Mouse (Mus musculus): ENCODE results near the gene Evc2. TPM values are rescaled to one million over a fixed set of nuclear protein-coding genes. Genes with fewer than 3 reads are reported as not detected.

The Evc2 gene
- polyA plus RNA-seq, 1 experiment from 2014 or later, result 13.0 TPM

- Histone ChIP-seq H3K9me3 (no peaks in the 10 kb centered on the region), H3K27ac (replicated peaks) (no peak overlapping the region)
These were observed 30.5 kb downstream of the Evc2 start for GRCm38 (mm10) chr5:37368796-37369195.

GRCm38 (mm10) chr5:37377376-37377775 lies 39.1 kb downstream of the Evc2 start:
- Histone ChIP-seq H3K36me3 (peaks cover 20% of the 10 kb centered on the region), H3K4me2 (replicated peaks) (no peak overlapping the region), H3K4me3 (no peak overlapping the region), H3K27me3 (no peaks in the 10 kb centered on the region), H3K4me1 (no peaks in the 10 kb centered on the region), H3K27ac (replicated peaks) (no peak overlapping the region), H3K9ac (replicated peaks) (no peak overlapping the region), H3K9me3 (no peaks in the 10 kb centered on the region)
- 85% methylated on average over 7 of the region's 7 CpGs for WGBS
- no peak for ATAC-seq (ENCODE audit: low FRiP score, low read depth)

More at GRCm38 (mm10) chr5:37368796-37369195, 30.5 kb downstream of the Evc2 start:
- Histone ChIP-seq H3K27me3 (no peaks in the 10 kb centered on the region), H3K4me1 (peaks cover 3% of the 10 kb centered on the region; the same call in 1 of the 2 replicates), H3K36me3 (peaks cover 20% of the 10 kb centered on the region), H3K9ac (replicated peaks) (no peak overlapping the region), H3K4me3 (no peak overlapping the region), H3K4me2 (replicated peaks) (no peak overlapping the region)
- ATAC-seq (ENCODE audit: low FRiP score, low read depth), result no peak
- WGBS, result 92% methylated on average over 8 of the region's 8 CpGs

- H3K9ac ChIP-seq (replicated peaks), result no peak overlapping the region
- H3K36me3 ChIP-seq, result 0 out of 2 replicates have a peak, but pooled peaks cover 23% of the 10 kb centered on the region
- ATAC-seq (ENCODE audit: low FRiP score, low read depth), result no peak
- H3K9me3 ChIP-seq, result no peaks in the 10 kb centered on the region
- no peak overlapping the region for H3K4me3 ChIP-seq
- 83% methylated on average over 4 of the region's 4 CpGs for WGBS
- H3K27me3 ChIP-seq, result no peaks in the 10 kb centered on the region
- no peak overlapping the region for H3K27ac ChIP-seq (replicated peaks)
- no peaks in the 10 kb centered on the region for H3K4me1 ChIP-seq
- H3K4me2 ChIP-seq (replicated peaks), result no peak overlapping the region
These were observed 42.3 kb downstream of the Evc2 start for GRCm38 (mm10) chr5:37380641-37381040.

GRCm38 (mm10) chr5:37383570-37383969 lies 45.3 kb downstream of the Evc2 start:
- Histone ChIP-seq H3K27me3 (no peaks in the 10 kb centered on the region), H3K4me1 (no peaks in the 10 kb centered on the region), H3K4me2 (replicated peaks) (no peak overlapping the region), H3K27ac (replicated peaks) (no peak overlapping the region), H3K4me3 (no peak overlapping the region), H3K36me3 (peaks cover 40% of the 10 kb centered on the region), H3K9me3 (no peaks in the 10 kb centered on the region), H3K9ac (replicated peaks) (no peak overlapping the region)
- ATAC-seq (ENCODE audit: low FRiP score, low read depth), result no peak
- 86% methylated on average over 3 of the region's 3 CpGs for WGBS

- Histone ChIP-seq H3K9me3 (no peaks in the 10 kb centered on the region), H3K4me2 (replicated peaks) (no peak overlapping the region), H3K27me3 (no peaks in the 10 kb centered on the region), H3K4me1 (no peaks in the 10 kb centered on the region), H3K9ac (replicated peaks) (no peak overlapping the region), H3K4me3 (no peak overlapping the region), H3K36me3 (peaks cover 27% of the 10 kb centered on the region), H3K27ac (replicated peaks) (no peak overlapping the region)
- ATAC-seq (ENCODE audit: low FRiP score, low read depth), result no peak
- WGBS, result 89% methylated on average over 3 of the region's 3 CpGs
These were observed 50.3 kb downstream of the Evc2 start for GRCm38 (mm10) chr5:37388646-37389045.

GRCm38 (mm10) chr5:37389808-37390495 lies 51.7 kb downstream of the Evc2 start:
- Histone ChIP-seq H3K4me2 (replicated peaks) (no peak overlapping the region), H3K27me3 (no peaks in the 10 kb centered on the region), H3K9ac (replicated peaks) (no peak overlapping the region), H3K4me1 (no peaks in the 10 kb centered on the region), H3K4me3 (no peak overlapping the region), H3K27ac (replicated peaks) (no peak overlapping the region), H3K36me3 (peaks cover 25% of the 10 kb centered on the region), H3K9me3 (no peaks in the 10 kb centered on the region)
- no peak for ATAC-seq (ENCODE audit: low FRiP score, low read depth)
- 79% methylated on average over 13 of the region's 13 CpGs for WGBS

- Histone ChIP-seq H3K36me3 (peaks cover 21% of the 10 kb centered on the region), H3K4me3 (no peak overlapping the region)
- ATAC-seq (ENCODE audit: low FRiP score, low read depth), result no peak
These were observed 52.6 kb downstream of the Evc2 start for GRCm38 (mm10) chr5:37390923-37391322.

GRCm38 (mm10) chr5:37391901-37392300 lies 53.6 kb downstream of the Evc2 start:
- Histone ChIP-seq H3K27ac (replicated peaks) (no peak overlapping the region), H3K9ac (replicated peaks) (no peak overlapping the region), H3K9me3 (no peaks in the 10 kb centered on the region), H3K27me3 (no peaks in the 10 kb centered on the region), H3K4me3 (no peak overlapping the region), H3K4me2 (replicated peaks) (no peak overlapping the region), H3K4me1 (no peaks in the 10 kb centered on the region; the same call in 1 of the 2 replicates), H3K36me3 (peaks cover 13% of the 10 kb centered on the region)
- 94% methylated on average over 10 of the region's 10 CpGs for WGBS
- ATAC-seq (ENCODE audit: low FRiP score, low read depth), result no peak

More at GRCm38 (mm10) chr5:37390923-37391322, 52.6 kb downstream of the Evc2 start:
- Histone ChIP-seq H3K27ac (replicated peaks) (no peak overlapping the region), H3K9me3 (no peaks in the 10 kb centered on the region), H3K27me3 (no peaks in the 10 kb centered on the region), H3K4me1 (no peaks in the 10 kb centered on the region; the same call in 1 of the 2 replicates), H3K4me2 (replicated peaks) (no peak overlapping the region), H3K9ac (replicated peaks) (no peak overlapping the region)
- WGBS, result 94% methylated on average over 10 of the region's 10 CpGs

- no peak overlapping the region for H3K4me2 ChIP-seq (replicated peaks)
- H3K27ac ChIP-seq (replicated peaks), result peak overlapping the region; percentile 42; the same call in 1 of the 2 replicates
- peak; percentile 54 for ATAC-seq (ENCODE audit: low FRiP score, low read depth)
- H3K4me1 ChIP-seq, result no peaks in the 10 kb centered on the region; the same call in 1 of the 2 replicates
- H3K9me3 ChIP-seq, result no peaks in the 10 kb centered on the region
- H3K9ac ChIP-seq (replicated peaks), result no peak overlapping the region
- H3K36me3 ChIP-seq, result 0 out of 2 replicates have a peak, but pooled peaks cover 5% of the 10 kb centered on the region
- WGBS, result 68% methylated on average over 22 of the region's 22 CpGs
- no peak overlapping the region for H3K4me3 ChIP-seq
- H3K27me3 ChIP-seq, result no peaks in the 10 kb centered on the region
These were observed 57.1 kb downstream of the Evc2 start for GRCm38 (mm10) chr5:37395172-37396030.

DNA sequence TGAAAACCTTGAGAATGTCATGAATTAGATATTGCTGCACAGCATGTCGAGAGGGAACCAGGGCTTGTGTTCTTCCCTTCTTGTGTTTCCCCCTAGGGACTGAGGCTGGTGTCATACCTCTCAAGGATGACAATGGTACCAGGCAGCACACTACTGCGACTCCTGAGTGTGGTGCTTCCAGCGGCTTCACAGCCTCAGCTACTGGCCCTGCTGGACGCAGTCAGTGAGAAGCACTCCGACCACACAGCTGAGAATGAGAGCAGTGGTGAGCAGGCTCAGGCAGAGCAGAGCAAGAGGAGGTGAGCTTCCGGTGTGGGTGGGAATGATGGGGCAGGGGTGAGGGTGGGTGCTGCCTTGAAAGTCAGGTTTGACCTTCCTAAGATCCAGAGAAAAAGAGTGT lies 80.7 kb downstream of the Evc2 start:
- no peak overlapping the region for H3K27ac ChIP-seq (replicated peaks)
- no peak for ATAC-seq (ENCODE audit: low FRiP score, low read depth)
- WGBS, result 90% methylated on average over 6 of the region's 6 CpGs
- no peaks in the 10 kb centered on the region for H3K36me3 ChIP-seq
- no peak overlapping the region for H3K9ac ChIP-seq (replicated peaks)
- no peaks in the 10 kb centered on the region for H3K9me3 ChIP-seq
- H3K27me3 ChIP-seq, result no peaks in the 10 kb centered on the region
- no peak overlapping the region for H3K4me3 ChIP-seq
- H3K4me1 ChIP-seq, result no peaks in the 10 kb centered on the region
- no peak overlapping the region for H3K4me2 ChIP-seq (replicated peaks)

GRCm38 (mm10) chr5:37427210-37427609 lies 88.9 kb downstream of the Evc2 start:
- H3K27ac ChIP-seq (replicated peaks), result no peak overlapping the region
- H3K9me3 ChIP-seq, result no peaks in the 10 kb centered on the region
- no peaks in the 10 kb centered on the region for H3K36me3 ChIP-seq
- no peak for ATAC-seq (ENCODE audit: low FRiP score, low read depth)
- no peak overlapping the region for H3K9ac ChIP-seq (replicated peaks)
- no peak overlapping the region for H3K4me2 ChIP-seq (replicated peaks)
- no peak overlapping the region for H3K4me3 ChIP-seq
- no peaks in the 10 kb centered on the region for H3K4me1 ChIP-seq
- H3K27me3 ChIP-seq, result no peaks in the 10 kb centered on the region

DNA sequence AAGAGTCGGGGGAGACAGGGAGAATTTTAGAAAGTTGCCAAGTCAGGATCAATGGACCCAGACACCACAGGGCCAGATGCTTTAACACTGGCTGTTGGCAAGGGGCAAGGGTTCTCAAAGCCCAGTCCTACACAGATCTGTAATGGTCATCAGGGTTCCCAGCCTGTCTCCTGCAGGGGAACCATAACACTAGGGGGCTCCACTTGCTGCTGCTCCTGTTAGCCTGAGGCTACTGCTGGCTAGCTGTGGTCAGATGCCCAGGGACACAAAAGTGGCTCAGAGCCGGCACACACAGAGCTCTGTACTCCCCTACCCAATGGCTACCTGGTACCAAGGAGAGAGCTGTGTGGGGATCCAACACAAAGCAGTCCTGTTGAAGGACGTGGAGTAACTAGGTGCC lies 97.1 kb downstream of the Evc2 start:
- H3K4me3 ChIP-seq, result no peak overlapping the region
- H3K27me3 ChIP-seq, result no peaks in the 10 kb centered on the region
- no peak overlapping the region for H3K4me2 ChIP-seq (replicated peaks)
- H3K36me3 ChIP-seq, result no peaks in the 10 kb centered on the region
- no peak overlapping the region for H3K9ac ChIP-seq (replicated peaks)
- no peaks in the 10 kb centered on the region for H3K9me3 ChIP-seq
- WGBS, result 75% methylated on average over 3 of the region's 3 CpGs
- H3K27ac ChIP-seq (replicated peaks), result no peak overlapping the region
- no peaks in the 10 kb centered on the region for H3K4me1 ChIP-seq
- no peak for ATAC-seq (ENCODE audit: low FRiP score, low read depth)

Data from midbrain, embryonic 12.5 days (tissue).